Mouse (Mus musculus) myocyte (in vitro differentiated cells): ENCODE data around the gene Map3k3. TPM values are rescaled to one million over a fixed set of nuclear protein-coding genes. Genes with fewer than 3 reads are reported as not detected.
"Not testable (repeated sequence)": the region's sequence is repeated elsewhere in the genome, so short reads cannot be mapped to it uniquely, and the experiment has no call there.

ENCODE experiments used
- H3K27me3 ChIP-seq: one replicate; pipeline ENCODE4 v1.6.1; 2011; ENCODE audit not compliant: control insufficient read depth, insufficient read depth, insufficient read length
- H3K36me3 ChIP-seq: one replicate; pipeline ENCODE4 v1.6.1; 2011; ENCODE audit not compliant: control insufficient read depth, insufficient read depth
- H3K4me2 ChIP-seq: one replicate; pipeline ENCODE4 v1.6.1; 2011; ENCODE audit warnings: low read depth, control low read depth
- H3K4me3 ChIP-seq: one replicate; pipeline ENCODE4 v1.5.1; 2011; ENCODE audit warnings: mild to moderate bottlenecking, control low read depth, moderate library complexity
- H3K79me2 ChIP-seq: one replicate; pipeline ENCODE4 v1.6.1; 2011; ENCODE audit not compliant: control insufficient read depth, insufficient read depth
- H3ac ChIP-seq: one replicate; pipeline ENCODE4 v1.6.1; 2011; ENCODE audit not compliant: control insufficient read depth, insufficient read length
- CEBPB ChIP-seq: IDR thresholded peaks from 2 replicates; pipeline ENCODE4 v1.6.1; 2011; ENCODE audit warnings: mild to moderate bottlenecking, moderate library complexity; ENCODE audit not compliant: poor library complexity, insufficient read depth, severe bottlenecking
- E2F4 ChIP-seq: IDR thresholded peaks from one replicate; pipeline ENCODE4 v1.6.1; 2011; ENCODE audit warnings: mild to moderate bottlenecking, control low read depth, moderate library complexity; ENCODE audit not compliant: insufficient read depth
- MAX ChIP-seq: IDR thresholded peaks from one replicate; pipeline ENCODE4 v1.6.1; 2011; ENCODE audit warnings: low read depth, mild to moderate bottlenecking, control low read depth
- MYOD1 ChIP-seq, 3 experiments: IDR thresholded peaks; one replicate each; pipeline ENCODE4 v1.6.1; 2011; ENCODE audit warnings: control low read depth in 2 of 3, low read depth in 2 of 3, mild to moderate bottlenecking in 2 of 3, moderate library complexity in 1 of 3; ENCODE audit not compliant: insufficient read length in 2 of 3, control insufficient read depth in 1 of 3
- MYOG ChIP-seq, 3 experiments: IDR thresholded peaks; one replicate each; pipeline ENCODE4 v1.6.1; 2011; ENCODE audit warnings: control low read depth in 2 of 3, low read depth in 2 of 3, mild to moderate bottlenecking in 2 of 3; ENCODE audit not compliant: insufficient read length in 2 of 3, control insufficient read depth in 1 of 3, insufficient read depth in 1 of 3
- POLR2A ChIP-seq: IDR thresholded peaks from one replicate; pipeline ENCODE4 v1.6.1; 2011; ENCODE audit warnings: low read depth, mild to moderate bottlenecking, control low read depth, moderate library complexity; ENCODE audit not compliant: insufficient read length
- POLR2AphosphoS2 ChIP-seq: IDR thresholded peaks from one replicate; pipeline ENCODE4 v1.6.1; 2011; ENCODE audit warnings: low read depth, control low read depth; ENCODE audit not compliant: insufficient read length
- REST ChIP-seq: IDR thresholded peaks from one replicate; pipeline ENCODE4 v1.6.1; 2011; ENCODE audit warnings: mild to moderate bottlenecking, control low read depth, moderate library complexity; ENCODE audit not compliant: insufficient read depth, insufficient read length
- SRF ChIP-seq: IDR thresholded peaks from one replicate; pipeline ENCODE4 v1.6.1; 2011; ENCODE audit warnings: low read depth; ENCODE audit not compliant: control insufficient read depth, insufficient read length
- TCF12 ChIP-seq: IDR thresholded peaks from one replicate; pipeline ENCODE4 v1.6.1; 2011; ENCODE audit warnings: mild to moderate bottlenecking, control low read depth; ENCODE audit not compliant: poor library complexity, insufficient read depth, severe bottlenecking
- TCF3 ChIP-seq: IDR thresholded peaks from one replicate; pipeline ENCODE4 v1.6.1; 2011; ENCODE audit warnings: low read depth, control low read depth; ENCODE audit not compliant: insufficient read length
- USF1 ChIP-seq: IDR thresholded peaks from one replicate; pipeline ENCODE4 v1.6.1; 2011; ENCODE audit warnings: low read depth, mild to moderate bottlenecking, control low read depth, moderate library complexity
- polyA plus RNA-seq: library from polyadenylated mRNA; unstranded; fragments of >200 nt; fragmentation: generic; extraction: Trizol; gene quantifications from one replicate; pipeline ENCODE4 v1.2.1, GENCODE M21; 2012; ENCODE audit warnings: missing spikeins

Map3k3 gene
- polyA plus RNA-seq, 1 experiment: 21.9 TPM

- Histone ChIP-seq H3K27me3 (no peaks in the 10 kb centered on the region), H3K79me2 (peaks cover 8% of the 10 kb centered on the region), H3K4me3 (no peak overlapping the region), H3ac (no peak overlapping the region), H3K36me3 (peaks cover 8% of the 10 kb centered on the region), H3K4me2 (no peak overlapping the region)
- TF ChIP-seq CEBPB (no peak), REST (no peak), MAX (no peak), POLR2AphosphoS2 (no peak), MYOG (IDR thresholded peaks at IDR 0.05; ENCODE audit: control insufficient read depth in 1 of 3, insufficient read depth in 1 of 3, insufficient read length in 2 of 3, low read depth in 2 of 3) (no peak), MYOD1 (IDR thresholded peaks at IDR 0.05; ENCODE audit: control insufficient read depth in 1 of 3, insufficient read length in 2 of 3, low read depth in 2 of 3) (no peak), E2F4 (no peak), SRF (no peak), USF1 (no peak), TCF3 (no peak), POLR2A (no peak), TCF12 (no peak)
Measured at GRCm38 (mm10) chr11:106111688-106112087, 27.3 kb downstream of the Map3k3 start.

DNA sequence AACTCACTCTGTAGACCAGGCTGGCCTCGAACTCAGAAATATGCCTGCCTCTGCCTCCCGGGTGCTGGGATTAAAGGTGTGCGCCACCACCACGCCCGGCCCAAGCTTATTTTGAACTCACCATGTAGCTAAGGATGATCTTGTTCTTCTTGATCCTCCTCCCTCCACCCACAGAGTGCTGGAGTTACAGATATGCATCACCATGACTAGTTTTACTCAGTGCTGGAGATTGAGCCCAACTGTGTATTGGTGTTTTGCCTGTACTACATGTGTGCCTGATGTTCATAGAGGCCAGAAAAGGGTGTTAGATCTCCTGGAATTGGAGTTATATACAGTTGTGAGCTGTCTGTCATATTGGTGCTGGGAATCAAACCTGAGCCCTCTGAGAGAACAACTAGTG is 37.8 kb downstream of the Map3k3 start:
- peaks cover 31% of the 10 kb centered on the region for H3K36me3 ChIP-seq
- no peak overlapping the region for H3K4me2 ChIP-seq

DNA sequence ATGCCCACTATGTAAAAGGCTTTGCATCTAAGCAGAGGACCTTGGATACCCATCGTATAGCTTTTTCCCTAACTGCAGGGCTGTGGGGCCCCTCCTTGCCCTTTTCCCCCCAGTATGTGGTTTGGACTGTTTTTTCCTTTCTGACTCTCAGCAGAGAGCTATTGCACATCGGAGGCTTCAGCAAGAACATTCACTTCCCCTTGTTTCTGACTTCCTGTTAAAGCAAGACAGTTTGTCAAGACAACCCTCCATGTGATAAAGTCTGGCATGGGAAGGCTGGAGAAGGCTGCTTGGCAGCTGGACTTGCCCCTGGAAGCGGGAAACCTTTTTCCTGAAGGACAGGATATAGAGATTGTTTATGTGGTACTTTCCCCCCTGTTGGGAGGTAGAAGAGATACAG is 38.3 kb downstream of the Map3k3 start:
- no peak overlapping the region for H3ac ChIP-seq
- H3K4me2 ChIP-seq: no peak overlapping the region
- TF ChIP-seq POLR2AphosphoS2 (no peak), MYOD1 (IDR thresholded peaks at IDR 0.05; ENCODE audit: control insufficient read depth in 1 of 3, insufficient read length in 2 of 3, low read depth in 2 of 3) (no peak), TCF3 (no peak), SRF (no peak), USF1 (no peak), MYOG (IDR thresholded peaks at IDR 0.05; ENCODE audit: control insufficient read depth in 1 of 3, insufficient read depth in 1 of 3, insufficient read length in 2 of 3, low read depth in 2 of 3) (no peak), MAX (no peak), E2F4 (no peak), POLR2A (no peak), CEBPB (no peak), REST (no peak), TCF12 (no peak)
- no peak overlapping the region for H3K4me3 ChIP-seq
- no peaks in the 10 kb centered on the region for H3K27me3 ChIP-seq
- H3K36me3 ChIP-seq: peaks cover 31% of the 10 kb centered on the region
- no peaks in the 10 kb centered on the region for H3K79me2 ChIP-seq

More for the DNA sequence above, 37.8 kb downstream of the Map3k3 start:
- H3K79me2 ChIP-seq: no peaks in the 10 kb centered on the region
- no peaks in the 10 kb centered on the region for H3K27me3 ChIP-seq
- TF ChIP-seq POLR2A (no peak), MAX (no peak), TCF3 (no peak), REST (no peak), USF1 (no peak), CEBPB (no peak), MYOG (IDR thresholded peaks at IDR 0.05; ENCODE audit: control insufficient read depth in 1 of 3, insufficient read depth in 1 of 3, insufficient read length in 2 of 3, low read depth in 2 of 3) (no peak), MYOD1 (IDR thresholded peaks at IDR 0.05; ENCODE audit: control insufficient read depth in 1 of 3, insufficient read length in 2 of 3, low read depth in 2 of 3) (no peak), POLR2AphosphoS2 (no peak), E2F4 (no peak), TCF12 (no peak), SRF (no peak)
- no peak overlapping the region for H3K4me3 ChIP-seq
- H3ac ChIP-seq: no peak overlapping the region

- Histone ChIP-seq H3K36me3 (peaks cover 38% of the 10 kb centered on the region), H3K4me2 (no peak overlapping the region), H3K79me2 (no peaks in the 10 kb centered on the region), H3K27me3 (no peaks in the 10 kb centered on the region), H3K4me3 (no peak overlapping the region), H3ac (no peak overlapping the region)
- TF ChIP-seq SRF (no peak), MAX (no peak), CEBPB (no peak), MYOG (IDR thresholded peaks at IDR 0.05; ENCODE audit: control insufficient read depth in 1 of 3, insufficient read depth in 1 of 3, insufficient read length in 2 of 3, low read depth in 2 of 3) (no peak), E2F4 (no peak)
Measured at GRCm38 (mm10) chr11:106124784-106125183, 40.4 kb downstream of the Map3k3 start.

- Histone ChIP-seq H3ac (no peak overlapping the region), H3K36me3 (peaks cover 39% of the 10 kb centered on the region), H3K27me3 (no peaks in the 10 kb centered on the region), H3K4me3 (no peak overlapping the region), H3K4me2 (no peak overlapping the region), H3K79me2 (no peaks in the 10 kb centered on the region)
- TF ChIP-seq MYOG (IDR thresholded peaks at IDR 0.05; ENCODE audit: control insufficient read depth in 1 of 3, insufficient read depth in 1 of 3, insufficient read length in 2 of 3, low read depth in 2 of 3) (no peak), USF1 (no peak), TCF3 (no peak), MYOD1 (IDR thresholded peaks at IDR 0.05; ENCODE audit: control insufficient read depth in 1 of 3, insufficient read length in 2 of 3, low read depth in 2 of 3) (no peak), E2F4 (no peak), POLR2AphosphoS2 (no peak), TCF12 (no peak), POLR2A (no peak), REST (no peak), CEBPB (no peak), SRF (no peak), MAX (no peak)
Measured at GRCm38 (mm10) chr11:106125827-106126226, 41.4 kb downstream of the Map3k3 start.

DNA sequence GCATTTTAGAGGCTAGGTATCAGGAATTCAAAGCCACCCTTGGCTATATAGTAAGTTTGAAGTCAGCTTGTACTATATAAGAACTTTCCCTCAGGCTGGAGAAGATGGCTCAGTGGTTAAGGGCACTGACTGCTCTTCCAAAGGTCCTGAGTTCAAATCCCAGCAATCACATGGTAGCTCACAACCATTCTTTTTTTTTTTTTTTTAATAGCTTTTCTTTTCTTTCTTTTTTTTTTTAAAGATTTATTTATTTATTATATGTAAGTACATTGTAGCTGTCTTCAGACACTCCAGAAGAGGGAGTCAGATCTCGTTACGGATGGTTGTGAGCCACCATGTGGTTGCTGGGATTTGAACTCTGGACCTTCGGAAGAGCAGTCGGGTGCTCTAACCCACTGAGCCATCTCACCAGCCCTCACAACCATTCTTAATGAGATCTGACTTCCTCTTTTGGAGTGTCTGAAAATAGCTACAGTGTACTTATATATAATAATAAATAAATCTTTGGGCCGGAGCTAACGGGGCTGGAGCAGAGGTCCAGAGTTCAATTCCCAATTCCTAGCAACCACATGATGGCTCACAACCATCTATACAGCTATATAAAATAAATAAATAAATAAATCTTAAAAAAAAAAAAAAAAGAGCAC is 42.4 kb downstream of the Map3k3 start:
- not testable (repeated sequence) for H3K27me3 ChIP-seq, H3K79me2 ChIP-seq, H3ac ChIP-seq, H3K4me2 ChIP-seq, H3K4me3 ChIP-seq
- H3K36me3 ChIP-seq: peaks cover 36% of the 10 kb centered on the region
